Mouse (Mus musculus) gastrocnemius, postnatal 4 days (tissue): Measurements from ENCODE around the gene Dab2. TPM values are rescaled to one million over a fixed set of nuclear protein-coding genes. Genes with fewer than 3 reads are reported as not detected.

ENCODE experiments used
- DNase-seq, 2 experiments: peaks; one replicate each; pipeline ENCODE4 v3.0.0; 2021 to 2022; ENCODE audit warnings: low spot score in 2 of 2, mixed read lengths in 2 of 2
- total RNA-seq, 2 experiments: library from RNA; stranded (reverse); gene quantifications; 2 replicates each; pipeline ENCODE4 v1.2.3; 2021

Gene Dab2
- total RNA-seq, 2 experiments from 2014 or later = 94.6 to 96.1 TPM

GRCm38 (mm10) chr15:6390106-6390505, 90.5 kb downstream of the Dab2 start:
- no peak for DNase-seq

GRCm38 (mm10) chr15:6390657-6391056, 91.1 kb downstream of the Dab2 start:
- DNase-seq = peak in 1 of 2 experiments; percentile 36

- no peak for DNase-seq
Observed at GRCm38 (mm10) chr15:6391886-6392285, 92.3 kb downstream of the Dab2 start.

GRCm38 (mm10) chr15:6393624-6394023, 94.0 kb downstream of the Dab2 start:
- no peak for DNase-seq

- no peak for DNase-seq
Observed at GRCm38 (mm10) chr15:6398211-6398610, 98.6 kb downstream of the Dab2 start.

GRCm38 (mm10) chr15:6398881-6399280, 99.3 kb downstream of the Dab2 start:
- DNase-seq = no peak

- no peak for DNase-seq
Observed at GRCm38 (mm10) chr15:6400115-6400514, 100.5 kb downstream of the Dab2 start.

GRCm38 (mm10) chr15:6402433-6402832, 102.8 kb downstream of the Dab2 start:
- no peak for DNase-seq

- DNase-seq = no peak
Observed at GRCm38 (mm10) chr15:6404172-6404571, 104.6 kb downstream of the Dab2 start.

- no peak for DNase-seq
Observed at GRCm38 (mm10) chr15:6406771-6407170, 107.2 kb downstream of the Dab2 start.

GRCm38 (mm10) chr15:6409031-6409430, 109.4 kb downstream of the Dab2 start:
- no peak for DNase-seq

- no peak for DNase-seq
Observed at GRCm38 (mm10) chr15:6410161-6410560, 110.6 kb downstream of the Dab2 start.

- DNase-seq = no peak
Observed at GRCm38 (mm10) chr15:6411334-6411733, 111.7 kb downstream of the Dab2 start.

- DNase-seq = no peak
Observed at GRCm38 (mm10) chr15:6415317-6415716, 115.7 kb downstream of the Dab2 start.

GRCm38 (mm10) chr15:6431777-6432176, 132.2 kb downstream of the Dab2 start:
- no peak for DNase-seq

- peak; percentile 34 to 69 for DNase-seq
Observed at GRCm38 (mm10) chr15:6432411-6432810, 132.8 kb downstream of the Dab2 start.

- DNase-seq = no peak
Observed at GRCm38 (mm10) chr15:6435281-6435680, 135.7 kb downstream of the Dab2 start.

- no peak for DNase-seq
Observed at GRCm38 (mm10) chr15:6435773-6436172, 136.2 kb downstream of the Dab2 start.

GRCm38 (mm10) chr15:6438685-6439084, 139.1 kb downstream of the Dab2 start:
- no peak for DNase-seq

GRCm38 (mm10) chr15:6444452-6444851, 144.9 kb downstream of the Dab2 start:
- no peak for DNase-seq

- DNase-seq = no peak
Observed at GRCm38 (mm10) chr15:6445135-6445534, 145.5 kb downstream of the Dab2 start, which contains the start of gene C9. TSS of gene C9 (plus strand) at chr15:6445327.

GRCm38 (mm10) chr15:6446181-6446580, 146.6 kb downstream of the Dab2 start:
- no peak for DNase-seq

- DNase-seq = no peak
Observed at GRCm38 (mm10) chr15:6448892-6449291, 149.3 kb downstream of the Dab2 start.

GRCm38 (mm10) chr15:6454461-6454860, 154.9 kb downstream of the Dab2 start:
- DNase-seq = no peak
